Mouse (Mus musculus) G1E (cell line): Measurements from ENCODE around the gene Shmt2.

ENCODE experiments used
- CTCF ChIP-seq: IDR thresholded peaks from 2 replicates; pipeline ENCODE4 v1.5.1; 2012; ENCODE audit warnings: low read depth, low read length, inconsistent platforms, mixed read lengths
- GATA1 ChIP-seq: IDR thresholded peaks from 2 replicates; pipeline ENCODE4 v1.6.1; 2012; ENCODE audit warnings: borderline replicate concordance, low read length, inconsistent platforms, mixed read lengths
- POLR2AphosphoS5 ChIP-seq: IDR thresholded peaks from 2 replicates; pipeline ENCODE4 v1.6.1; 2012; ENCODE audit warnings: low read depth, low read length, inconsistent platforms; ENCODE audit not compliant: insufficient replicate concordance
- TAL1 ChIP-seq: conservative IDR thresholded peaks from 2 replicates; pipeline ENCODE4 v1.6.1; 2012; ENCODE audit warnings: low read depth, low read length, inconsistent platforms, mixed read lengths

DNA sequence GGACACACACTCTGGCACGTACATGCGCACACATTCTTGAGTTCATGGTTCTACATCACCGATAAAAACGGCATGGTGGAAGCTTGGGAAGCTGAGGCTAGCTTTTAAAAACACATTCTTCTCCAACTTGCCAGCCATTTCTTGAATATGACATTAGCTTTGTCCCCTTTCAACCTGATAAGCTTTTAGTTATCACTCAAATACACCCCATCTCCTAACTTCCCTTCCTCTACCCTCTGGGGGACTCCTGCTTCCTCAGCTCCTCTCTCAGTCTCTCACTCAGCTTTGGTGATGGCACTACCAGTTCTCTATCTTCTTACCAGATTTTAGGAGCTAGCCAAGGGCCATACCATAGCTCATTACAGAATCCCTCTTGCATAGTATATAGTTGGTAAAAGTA lies 47.1 kb downstream of the Shmt2 start:
- TF ChIP-seq CTCF = no peak
- TF ChIP-seq TAL1 = no peak
- no peak for TF ChIP-seq GATA1
- no peak for TF ChIP-seq POLR2AphosphoS5
